Mouse (Mus musculus) spleen, adult 2 months (tissue): ENCODE data around the gene Lrrk1.

Experiments used
- CTCF ChIP-seq: fragments of 200-500 bp; IDR thresholded peaks from 2 replicates; pipeline ENCODE4 v1.5.1; 2011; ENCODE audit warnings: mild to moderate bottlenecking, inconsistent platforms; ENCODE audit not compliant: insufficient read depth, insufficient read length, insufficient replicate concordance; ENCODE audit errors: extremely low read depth
- POLR2A ChIP-seq: fragments of 200-500 bp; IDR thresholded peaks from 2 replicates; pipeline ENCODE4 v1.6.1; 2011; ENCODE audit warnings: low read depth, low read length, inconsistent platforms

GRCm38 (mm10) chr7:66215911-66216310 lies 172.2 kb downstream of the Lrrk1 start:
- TF ChIP-seq CTCF (no peak), POLR2A (no peak)
